ENCODE assay signal across 24 mouse cellular contexts in the genomic region with DNA sequence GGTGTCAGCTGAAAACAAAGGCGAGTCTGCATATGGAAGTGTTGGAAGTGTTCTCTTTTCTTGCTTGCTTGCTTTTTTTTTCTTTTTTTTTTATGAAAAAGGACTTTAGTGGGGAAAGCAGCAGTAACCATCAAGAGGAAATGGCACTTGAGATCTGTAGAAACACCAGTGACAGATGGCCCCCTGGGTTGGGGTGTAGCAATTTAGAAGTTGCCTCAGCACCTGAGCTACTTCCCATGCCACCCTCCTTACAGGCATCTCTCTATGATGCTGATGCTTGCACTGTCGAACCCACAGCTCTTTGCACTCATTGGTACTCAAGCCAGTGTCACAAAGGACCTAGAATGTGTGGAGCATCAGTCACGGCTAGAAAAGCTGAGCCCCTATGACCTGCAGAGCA. TPM values are rescaled to one million over a fixed set of nuclear protein-coding genes. Genes with fewer than 3 reads are reported as not detected.
"Had no signal": no experiment of that assay in that cellular context is flagged by ENCODE, and none has a peak within 500 bp of the region (broad histone marks: within the 10 kb centered on the region; RNA-seq: fewer than 3 reads in every experiment).

No protein-coding gene starts in this region.

- H3K27me3 ChIP-seq: neural tube, embryonic 13.5 days; neural tube, embryonic 15.5 days; stomach, embryonic 15.5 days had no signal

- H3K4me1 ChIP-seq: neural tube, embryonic 13.5 days; neural tube, embryonic 15.5 days; stomach, embryonic 15.5 days had no signal

- DNase-seq: retina, postnatal 1 day; right cerebral cortex, adult 18-20 months; right cerebral cortex, postnatal 14 days; right cerebral cortex, postnatal 25 days; right cerebral cortex, postnatal 4 days; spleen, adult 18-20 months; thymus, adult 18-20 months; thymus, adult 2 months; thymus, postnatal 14 days; thymus, postnatal 25 days; thymus, postnatal 36 days; thymus, postnatal 4 days had no signal

- H3K4me3 ChIP-seq: neural tube, embryonic 13.5 days; neural tube, embryonic 15.5 days; stomach, embryonic 15.5 days had no signal

- H3K9me3 ChIP-seq: stomach, embryonic 15.5 days had no signal

- H3K27ac ChIP-seq: neural tube, embryonic 13.5 days; neural tube, embryonic 15.5 days; stomach, embryonic 15.5 days; stomach, postnatal 0 days had no signal

- H3K36me3 ChIP-seq: neural tube, embryonic 13.5 days; neural tube, embryonic 15.5 days; stomach, embryonic 15.5 days had no signal

RNA-seq across cellular contexts. Expression of a gene that starts 5.6 kb away (rescaled TPM):
- total RNA-seq: neutrophil, adult 5-6 weeks had no signal
- polyA plus RNA-seq: neural tube, embryonic 14.5 days; spleen, adult 2 months; stomach, embryonic 14.5 days; stomach, embryonic 15.5 days; stomach, embryonic 16.5 days; stomach, postnatal 0 days; testis, adult 2 months; thymus, postnatal 0 days; urinary bladder, adult 2 months had no signal
